ENCODE assay signal across 8 mouse cellular contexts in the genomic region with DNA sequence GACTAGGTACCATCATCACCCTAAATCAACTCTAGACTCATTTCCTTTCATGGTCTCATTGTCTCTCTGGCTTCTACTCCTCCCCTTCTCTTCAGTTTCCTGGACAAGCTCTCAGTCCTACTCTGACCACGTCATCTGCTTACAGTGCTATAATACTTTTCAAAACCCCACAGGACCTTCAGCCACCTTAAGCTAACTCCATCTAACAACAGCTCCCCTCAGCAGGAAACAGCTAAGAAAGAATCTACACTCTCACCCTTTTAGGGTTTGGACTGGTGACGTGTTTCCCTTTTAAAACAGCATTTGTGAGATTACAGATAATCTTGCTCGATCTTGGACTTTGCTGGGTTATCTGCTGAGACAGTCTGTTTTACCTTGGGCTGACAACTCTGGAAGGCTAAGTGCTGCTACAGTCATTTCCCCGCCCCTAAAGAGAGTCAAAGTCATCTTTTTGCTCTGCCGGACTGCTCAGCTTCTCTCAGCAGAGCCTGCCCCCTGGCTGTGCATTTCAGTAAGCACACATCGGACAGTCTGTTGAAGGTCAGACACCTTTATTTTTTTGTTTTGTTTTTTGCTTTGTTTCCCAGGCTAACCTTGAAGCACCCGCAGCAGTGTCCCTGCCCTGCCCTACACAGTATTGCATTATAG. TPM values are rescaled to one million over a fixed set of nuclear protein-coding genes. Genes with fewer than 3 reads are reported as not detected.
A peak's percentile ranks its signal among the peaks of the same experiment; 100 is the strongest.
DNase-seq lines count a peak whose midpoint lies in the region; ATAC-seq and TF ChIP-seq lines count a peak whose summit lies in the region.

No protein-coding gene starts in this region.

- H3K4me3 ChIP-seq in liver, embryonic 12.5 days, result no peak overlapping the region
- no peak overlapping the region for H3K4me3 ChIP-seq in myocyte

- H3K9me3 ChIP-seq in liver, embryonic 12.5 days (replicated peaks), result no peaks in the 10 kb centered on the region

- H3K79me2 ChIP-seq in myocyte (ENCODE audit: control insufficient read depth, insufficient read depth), result no peaks in the 10 kb centered on the region

- H3K27ac ChIP-seq in liver, embryonic 12.5 days, result peak overlapping the region; percentile 82

- no peaks in the 10 kb centered on the region for H3K27me3 ChIP-seq in liver, embryonic 12.5 days (replicated peaks)
- no peaks in the 10 kb centered on the region for H3K27me3 ChIP-seq in myocyte (ENCODE audit: control insufficient read depth, insufficient read depth, insufficient read length)

- peak; percentile 88 for ATAC-seq in liver, embryonic 12.5 days

- DNase-seq in urinary bladder, adult 18-20 months (ENCODE audit: low spot score in 2 of 2), result peak; percentile 34 to 41
- DNase-seq in urinary bladder, adult 2 months (ENCODE audit: low spot score), result no peak
- DNase-seq in cerebellum, postnatal 25 days, result peak; percentile 48 to 71
- peak; percentile 69 for DNase-seq in gastrocnemius, postnatal 14 days
- peak; percentile 84 for DNase-seq in induced T-regulatory cell, adult 2 months (ENCODE audit: low read depth)
- peak; percentile 81 for DNase-seq in testis, postnatal 10 days (ENCODE audit: low spot score)

- H3K4me1 ChIP-seq in liver, embryonic 12.5 days, result peaks cover 69% of the 10 kb centered on the region

- peaks cover 14% of the 10 kb centered on the region for H3K36me3 ChIP-seq in liver, embryonic 12.5 days
- no peaks in the 10 kb centered on the region for H3K36me3 ChIP-seq in myocyte (ENCODE audit: control insufficient read depth, insufficient read depth)

- no peak overlapping the region for H3ac ChIP-seq in myocyte (ENCODE audit: control insufficient read depth, insufficient read length)

- WGBS in liver, embryonic 12.5 days (ENCODE audit: insufficient replicate concordance), result 7% methylated on average over 7 of the region's 7 CpGs

- H3K4me2 ChIP-seq in liver, embryonic 12.5 days, result peak overlapping the region; percentile 45
- H3K4me2 ChIP-seq in myocyte (ENCODE audit: low read depth), result peak overlapping the region; percentile 60

- TF ChIP-seq POLR2A in myocyte (IDR thresholded peaks at IDR 0.05; ENCODE audit: insufficient read length, low read depth), result no peak

- intact Hi-C loops in gastrocnemius, postnatal 14 days (cut with DNase I; ENCODE audit: low total_unique reads), result loop anchor here (5.0 to 10.0 kb wide), 2 partner anchors 79 to 157 kb away; no protein-coding TSS in a partner anchor

- H3K9ac ChIP-seq in liver, embryonic 12.5 days, result peak overlapping the region; percentile 60

TF ChIP-seq in myocyte, 11 proteins besides CTCF, POLR2A, EP300 and RAD21:
- TF ChIP-seq CEBPB (IDR thresholded peaks at IDR 0.05; ENCODE audit: insufficient read depth, poor library complexity, severe bottlenecking), result no peak
- no peak for TF ChIP-seq MYOG (IDR thresholded peaks at IDR 0.05; ENCODE audit: control insufficient read depth in 1 of 3, insufficient read depth in 1 of 3, insufficient read length in 2 of 3, low read depth in 2 of 3)
- no peak for TF ChIP-seq USF1 (IDR thresholded peaks at IDR 0.05; ENCODE audit: low read depth)
- TF ChIP-seq MAX (IDR thresholded peaks at IDR 0.05; ENCODE audit: low read depth), result no peak
- TF ChIP-seq TCF12 (IDR thresholded peaks at IDR 0.05; ENCODE audit: insufficient read depth, poor library complexity, severe bottlenecking), result no peak
- no peak for TF ChIP-seq MYOD1 (IDR thresholded peaks at IDR 0.05; ENCODE audit: control insufficient read depth in 1 of 3, insufficient read length in 2 of 3, low read depth in 2 of 3)
- TF ChIP-seq POLR2AphosphoS2 (IDR thresholded peaks at IDR 0.05; ENCODE audit: insufficient read length, low read depth), result no peak
- no peak for TF ChIP-seq E2F4 (IDR thresholded peaks at IDR 0.05; ENCODE audit: insufficient read depth)

RNA-seq across cellular contexts. Expression of a gene that starts 8.5 kb away (rescaled TPM):
- 27.0 and 33.0 TPM in 2 replicates for polyA plus RNA-seq in urinary bladder, adult 2 months (2012; rRNA removed)
- total RNA-seq in gastrocnemius, postnatal 14 days (2021), result 10 to 100 TPM; 21.9 to 22.8 TPM
- 42.0 and 44.8 TPM in 2 replicates for polyA plus RNA-seq in liver, embryonic 12.5 days (2016; fragmentation: Nextera tagmentation; extraction: Ambion mirVana)
- polyA plus RNA-seq in myocyte (2012; fragmentation: generic; extraction: Trizol), result 26.2 TPM

RNA-seq across cellular contexts. Expression of a gene that starts 19.9 kb away (rescaled TPM):
- 47.2 and 50.2 TPM in 2 replicates for polyA plus RNA-seq in urinary bladder, adult 2 months (2012; rRNA removed)
- total RNA-seq in gastrocnemius, postnatal 14 days (2021), result 10 to 100 TPM; 32.4 to 33.3 TPM
- polyA plus RNA-seq in liver, embryonic 12.5 days (2016; fragmentation: Nextera tagmentation; extraction: Ambion mirVana), result 31.8 and 33.3 TPM in 2 replicates
- polyA plus RNA-seq in myocyte (2012; fragmentation: generic; extraction: Trizol), result 16.6 TPM

RNA-seq across cellular contexts. Expression of a gene that starts 46.9 kb away (rescaled TPM):
- 40.0 and 44.7 TPM in 2 replicates for polyA plus RNA-seq in urinary bladder, adult 2 months (2012; rRNA removed)
- total RNA-seq in gastrocnemius, postnatal 14 days (2021), result 10 to 100 TPM; 14.9 to 17.4 TPM
- polyA plus RNA-seq in liver, embryonic 12.5 days (2016; fragmentation: Nextera tagmentation; extraction: Ambion mirVana), result 16.4 and 17.0 TPM in 2 replicates
- 33.6 TPM for polyA plus RNA-seq in myocyte (2012; fragmentation: generic; extraction: Trizol)
